Mouse (Mus musculus) right cerebral cortex, postnatal 10 days (tissue): ENCODE results near the gene Ctdspl.

Source experiments
- DNase-seq, 2 experiments: peaks; one replicate each; pipeline ENCODE4 v3.0.0; 2021; ENCODE audit warnings: low spot score in 2 of 2

Ctdspl gene

GRCm38 (mm10) chr9:118920798-118921515 lies 5.3 kb upstream of the Ctdspl start:
- DNase-seq: peak; percentile 84 to 86

GRCm38 (mm10) chr9:118921926-118922325 lies 4.3 kb upstream of the Ctdspl start:
- no peak for DNase-seq

- no peak for DNase-seq
These were observed 1.6 kb upstream of the Ctdspl start for GRCm38 (mm10) chr9:118924554-118925085.

GRCm38 (mm10) chr9:118925286-118926110 lies 755 bp upstream of the Ctdspl start:
- peak; percentile 97 for DNase-seq

GRCm38 (mm10) chr9:118926688-118927321 lies 552 bp downstream of the Ctdspl start:
- peak; percentile 87 for DNase-seq

- DNase-seq: peak; percentile 53 to 69
These were observed 1.2 kb downstream of the Ctdspl start for GRCm38 (mm10) chr9:118927501-118927900.

GRCm38 (mm10) chr9:118928007-118928406 lies 1.8 kb downstream of the Ctdspl start:
- DNase-seq: no peak

GRCm38 (mm10) chr9:118928656-118929055 lies 2.4 kb downstream of the Ctdspl start:
- peak in 1 of 2 experiments; percentile 25 for DNase-seq

- DNase-seq: no peak
These were observed 4.4 kb downstream of the Ctdspl start for GRCm38 (mm10) chr9:118930611-118931010.

GRCm38 (mm10) chr9:118933800-118934199 lies 7.5 kb downstream of the Ctdspl start:
- DNase-seq: no peak

GRCm38 (mm10) chr9:118934319-118934718 lies 8.1 kb downstream of the Ctdspl start:
- DNase-seq: no peak

GRCm38 (mm10) chr9:118935098-118935497 lies 8.8 kb downstream of the Ctdspl start:
- DNase-seq: no peak

- DNase-seq: no peak
These were observed 9.8 kb downstream of the Ctdspl start for GRCm38 (mm10) chr9:118936071-118936470.

GRCm38 (mm10) chr9:118937515-118937914 lies 11.3 kb downstream of the Ctdspl start:
- DNase-seq: no peak

- DNase-seq: no peak
These were observed 13.2 kb downstream of the Ctdspl start for GRCm38 (mm10) chr9:118939410-118939809.

- no peak for DNase-seq
These were observed 13.6 kb downstream of the Ctdspl start for GRCm38 (mm10) chr9:118939831-118940230.

- no peak for DNase-seq
These were observed 14.4 kb downstream of the Ctdspl start for GRCm38 (mm10) chr9:118940591-118941207.

GRCm38 (mm10) chr9:118942030-118942429 lies 15.8 kb downstream of the Ctdspl start:
- no peak for DNase-seq

- no peak for DNase-seq
These were observed 17.7 kb downstream of the Ctdspl start for GRCm38 (mm10) chr9:118943941-118944340.

- no peak for DNase-seq
These were observed 18.1 kb downstream of the Ctdspl start for GRCm38 (mm10) chr9:118944388-118944787.

- no peak for DNase-seq
These were observed 22.2 kb downstream of the Ctdspl start for GRCm38 (mm10) chr9:118948486-118948885.

GRCm38 (mm10) chr9:118949124-118949523 lies 22.9 kb downstream of the Ctdspl start:
- no peak for DNase-seq
